Mouse (Mus musculus) hindbrain, embryonic 13.5 days (tissue): ENCODE measurements around the gene Lancl1. TPM values are rescaled to one million over a fixed set of nuclear protein-coding genes. Genes with fewer than 3 reads are reported as not detected.

Experiments used
- ATAC-seq: fragments of 200-750 bp; cut with Nextera tagmentation; 2 replicates; pipeline ENCODE4 v1.8.0; 2017; ENCODE audit warnings: moderate TSS enrichment; ENCODE audit not compliant: low FRiP score
- H3K27ac ChIP-seq: fragments of 300-500 bp; sonication (generic); 2 replicates; pipeline ENCODE4 v1.5.1; 2015; ENCODE audit warnings: inconsistent platforms, mild to moderate bottlenecking, moderate library complexity
- H3K27me3 ChIP-seq: fragments of 300-500 bp; sonication (generic); 2 replicates; pipeline ENCODE4 v1.6.1; 2015; ENCODE audit warnings: mild to moderate bottlenecking, inconsistent platforms
- H3K36me3 ChIP-seq: fragments of 300-500 bp; sonication (generic); 2 replicates; pipeline ENCODE4 v1.6.1; 2015; ENCODE audit warnings: mild to moderate bottlenecking, inconsistent platforms
- H3K4me1 ChIP-seq: fragments of 300-500 bp; sonication (generic); replicated peaks from 2 replicates; pipeline ENCODE4 v1.6.1; 2015; ENCODE audit warnings: inconsistent platforms
- H3K4me2 ChIP-seq: fragments of 300-500 bp; sonication (generic); 2 replicates; pipeline ENCODE4 v1.6.1; 2015; ENCODE audit warnings: inconsistent platforms, mild to moderate bottlenecking, moderate library complexity
- H3K4me3 ChIP-seq: fragments of 300-500 bp; sonication (generic); 2 replicates; pipeline ENCODE4 v1.5.1; 2015; ENCODE audit warnings: mild to moderate bottlenecking, inconsistent platforms
- H3K9ac ChIP-seq: fragments of 300-500 bp; sonication (generic); 2 replicates; pipeline ENCODE4 v1.6.1; 2015; ENCODE audit warnings: mild to moderate bottlenecking, inconsistent platforms
- H3K9me3 ChIP-seq: fragments of 300-500 bp; sonication (generic); 2 replicates; pipeline ENCODE4 v1.6.1; 2016; ENCODE audit warnings: inconsistent platforms
- WGBS: fragments of 180-500 bp; shearing (Covaris S2); methylation state at CpG from one replicate; pipeline ENCODE4 v1.1.7; 2015; 5-methylcytosine and 5-hydroxymethylcytosine counted together
- polyA plus RNA-seq: library from polyadenylated mRNA; unstranded; fragments of >200 nt; fragmentation: Nextera tagmentation; extraction: Ambion mirVana; gene quantifications from 2 replicates; pipeline ENCODE4 v1.2.1, GENCODE M21; 2015

Gene Lancl1
- polyA plus RNA-seq, 1 experiment from 2014 or later, result 167 TPM

- H3K9me3 ChIP-seq, result no peaks in the 10 kb centered on the region
- H3K4me1 ChIP-seq, result no peaks in the 10 kb centered on the region
- H3K4me3 ChIP-seq, result no peak overlapping the region
- H3K4me2 ChIP-seq, result no peak overlapping the region
- H3K36me3 ChIP-seq, result no peaks in the 10 kb centered on the region
- H3K9ac ChIP-seq, result no peak overlapping the region
- no peak overlapping the region for H3K27ac ChIP-seq
- H3K27me3 ChIP-seq, result no peaks in the 10 kb centered on the region
- 90% methylated on average over 4 of the region's 4 CpGs for WGBS
- no peak for ATAC-seq
These were observed 73.8 kb downstream of the Lancl1 start for GRCm38 (mm10) chr1:66964857-66965256.

GRCm38 (mm10) chr1:66960536-66961243 lies 78.0 kb downstream of the Lancl1 start:
- Histone ChIP-seq H3K27me3 (no peaks in the 10 kb centered on the region), H3K4me3 (no peak overlapping the region), H3K27ac (no peak overlapping the region), H3K9ac (no peak overlapping the region), H3K9me3 (peaks cover 5% of the 10 kb centered on the region; the same call in 1 of the 2 replicates), H3K4me1 (no peaks in the 10 kb centered on the region), H3K4me2 (no peak overlapping the region), H3K36me3 (no peaks in the 10 kb centered on the region)
- ATAC-seq, result no peak
- WGBS, result 46% methylated on average over 8 of the region's 8 CpGs

- Histone ChIP-seq H3K27me3 (no peaks in the 10 kb centered on the region), H3K27ac (no peak overlapping the region), H3K4me1 (no peaks in the 10 kb centered on the region), H3K4me2 (no peak overlapping the region), H3K9ac (no peak overlapping the region), H3K9me3 (peaks cover 9% of the 10 kb centered on the region; the same call in 1 of the 2 replicates), H3K4me3 (no peak overlapping the region), H3K36me3 (no peaks in the 10 kb centered on the region)
- no peak for ATAC-seq
- WGBS, result 92% methylated on average over 3 of the region's 3 CpGs
These were observed 81.3 kb downstream of the Lancl1 start for GRCm38 (mm10) chr1:66957361-66957760.

GRCm38 (mm10) chr1:66951086-66951485 lies 87.6 kb downstream of the Lancl1 start:
- H3K4me2 ChIP-seq, result no peak overlapping the region
- no peak overlapping the region for H3K27ac ChIP-seq
- H3K36me3 ChIP-seq, result no peaks in the 10 kb centered on the region
- 83% methylated on average over 3 of the region's 3 CpGs for WGBS
- H3K9me3 ChIP-seq, result peaks cover 7% of the 10 kb centered on the region; the same call in 1 of the 2 replicates
- H3K27me3 ChIP-seq, result no peaks in the 10 kb centered on the region
- H3K9ac ChIP-seq, result no peak overlapping the region
- no peak for ATAC-seq
- H3K4me1 ChIP-seq, result no peaks in the 10 kb centered on the region
- no peak overlapping the region for H3K4me3 ChIP-seq

Other genes with a start within 250 kb of the Lancl1 start
- gene Kansl1l, start 221.3 kb downstream of the Lancl1 start, polyA plus RNA-seq, result 16.4 and 19.8 TPM in 2 replicates
- gene Acadl, start 175.6 kb downstream of the Lancl1 start, polyA plus RNA-seq, result 55.9 and 65.3 TPM in 2 replicates
- 3.9 and 8.5 TPM in 2 replicates for gene Myl1, start 93.5 kb downstream of the Lancl1 start, polyA plus RNA-seq
- 0.16 and 0.22 TPM in 2 replicates for gene Cps1, start 84.2 kb upstream of the Lancl1 start, polyA plus RNA-seq